Mouse (Mus musculus) megakaryocyte progenitor cell, adult 5-6 weeks (primary cell): Measurements from ENCODE around the gene Celf2. TPM values are rescaled to one million over a fixed set of nuclear protein-coding genes. Genes with fewer than 3 reads are reported as not detected.

ENCODE experiments used
- ATAC-seq: replicated peaks from 2 replicates; pipeline ENCODE4 v1.8.0; 2016; ENCODE audit warnings: mild to moderate bottlenecking, moderate TSS enrichment, inconsistent platforms; ENCODE audit not compliant: poor library complexity
- total RNA-seq, 2 experiments: library from RNA; stranded (forward) in 1 of 2; stranded (reverse) in 1 of 2; fragments of 157-497, 149-512 nt in 1 of 2; fragments of 200-1000 nt in 1 of 2; gene quantifications; 2 replicates each; pipeline versions ENCODE4 v1.2.3 to v1.2.4; 2015 to 2017

Celf2 gene
- total RNA-seq, 2 experiments from 2014 or later: 85.2 to 152 TPM

DNA sequence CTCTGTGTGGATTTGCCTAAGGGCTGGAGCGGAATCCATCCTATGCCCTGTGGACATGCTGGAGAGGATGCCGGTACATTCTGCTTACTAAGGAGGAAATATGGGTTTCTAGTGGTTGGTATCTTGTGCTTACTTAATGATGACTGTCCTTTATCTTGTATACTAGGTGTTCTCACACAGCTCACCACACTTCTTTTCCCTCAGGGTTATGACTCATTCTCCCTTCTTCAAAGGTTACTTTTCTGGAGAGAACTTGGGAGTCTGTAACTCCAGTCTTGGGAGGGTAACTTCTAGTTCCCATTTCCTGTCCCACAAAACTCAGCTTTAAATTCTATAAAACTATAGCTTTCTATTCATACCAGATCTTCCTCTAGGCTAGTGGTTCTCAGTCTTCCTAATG is 570.2 kb downstream of the Celf2 start:
- no peak for ATAC-seq

DNA sequence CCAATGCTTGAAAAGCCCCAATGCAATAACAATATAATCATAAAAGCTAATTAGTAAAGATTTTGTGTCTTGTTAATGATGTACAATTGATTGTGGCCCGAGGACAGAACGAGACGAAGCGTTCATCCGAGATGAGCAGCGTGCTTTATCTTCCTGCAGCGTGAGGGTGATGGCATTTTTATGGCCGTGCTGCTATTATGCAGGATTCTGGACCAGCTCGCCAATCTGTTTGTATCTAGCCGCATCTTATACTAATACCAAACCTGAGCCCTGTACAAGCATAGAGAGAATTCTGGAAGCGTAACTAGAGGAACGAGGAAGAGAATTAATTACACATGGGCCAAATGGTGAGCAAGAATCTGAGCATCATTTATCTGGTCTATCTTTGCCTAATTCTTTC is 576.2 kb downstream of the Celf2 start:
- no peak for ATAC-seq

DNA sequence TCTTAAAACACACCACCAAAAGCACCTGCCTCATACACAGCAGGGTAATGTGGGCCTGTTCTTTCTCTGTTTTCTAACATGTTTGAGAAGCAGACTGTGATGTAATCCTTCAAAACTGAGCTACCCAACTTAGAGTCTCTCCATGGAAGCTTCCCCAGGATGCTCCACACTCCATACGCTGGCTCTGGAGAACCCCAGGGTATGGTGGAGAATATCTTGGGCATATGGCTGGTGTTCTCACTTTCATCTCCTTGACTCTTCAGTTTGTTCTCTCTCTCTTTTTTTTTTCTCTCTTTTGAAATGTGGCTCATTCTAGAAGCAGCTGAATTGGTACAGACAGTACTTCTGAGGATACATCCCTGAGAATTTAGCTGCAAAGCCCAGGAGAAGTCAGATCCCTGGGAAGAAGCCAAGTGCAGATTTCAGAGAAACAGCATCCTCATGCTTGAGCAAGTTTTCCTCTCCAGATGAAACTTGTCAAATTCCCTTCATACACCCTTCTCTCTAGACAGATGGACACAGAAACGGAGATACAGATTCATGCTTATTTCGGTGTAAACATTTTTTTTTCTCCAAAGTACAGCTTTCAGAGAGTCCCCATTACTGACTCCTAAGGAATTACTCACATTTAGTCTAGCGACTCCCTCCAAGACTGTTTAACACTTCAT is 581.5 kb downstream of the Celf2 start:
- ATAC-seq: no peak

DNA sequence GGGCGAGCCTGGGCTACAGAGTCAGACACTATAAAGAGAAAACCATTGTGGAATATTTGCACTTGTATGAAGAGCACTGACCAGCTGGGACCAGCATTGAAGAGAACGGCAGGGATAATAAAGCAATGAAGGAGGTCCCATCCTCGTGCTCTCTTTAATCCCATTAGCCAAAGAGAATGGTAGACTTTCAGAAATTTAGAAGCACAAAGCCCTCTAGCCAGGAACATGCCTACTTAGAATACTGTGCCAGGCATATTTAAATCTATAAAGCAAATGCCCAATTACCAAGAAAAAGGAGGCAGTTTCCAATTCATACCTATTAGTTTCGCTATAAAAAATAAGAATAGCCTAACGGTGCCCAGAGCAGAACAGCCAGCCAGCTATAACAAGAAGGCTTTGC is 583.9 kb downstream of the Celf2 start:
- no peak for ATAC-seq

DNA sequence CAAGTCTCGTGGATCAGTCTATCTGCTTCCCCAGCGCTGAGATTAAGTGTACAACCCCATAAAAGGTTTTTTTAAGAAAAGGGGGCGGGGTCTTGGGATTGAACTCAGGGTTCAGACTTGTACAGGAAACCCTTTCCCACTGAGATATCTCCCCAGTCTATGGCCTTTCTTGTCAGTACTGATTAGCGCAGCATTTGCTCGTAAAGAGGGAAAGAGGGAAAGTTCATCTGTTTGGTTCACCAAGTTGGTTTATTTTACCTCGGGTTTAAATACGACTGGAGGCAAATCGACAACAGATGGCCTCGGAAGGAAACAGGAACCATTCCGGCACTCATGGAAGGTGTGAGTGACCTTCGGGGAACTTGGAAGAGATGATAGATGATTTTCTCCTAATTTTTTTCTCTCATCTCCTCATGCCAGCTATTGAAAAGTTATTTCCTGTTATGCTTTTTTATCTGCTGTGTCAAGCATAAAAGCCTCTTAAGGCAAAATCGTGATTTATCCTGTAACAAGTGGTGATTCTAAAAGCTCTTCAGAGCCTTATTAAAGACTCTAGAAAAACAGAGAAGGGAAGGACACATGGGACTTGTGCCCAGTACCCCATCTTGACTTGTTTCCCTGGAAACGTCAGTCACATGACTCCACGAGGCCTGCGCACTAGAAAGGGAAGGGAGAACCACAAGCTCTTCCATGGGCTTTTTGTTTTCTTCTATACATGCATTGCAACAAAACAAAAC is 585.5 kb downstream of the Celf2 start:
- ATAC-seq: no peak

GRCm38 (mm10) chr2:6915386-6915785 is 594.0 kb downstream of the Celf2 start:
- ATAC-seq: no peak

GRCm38 (mm10) chr2:6913315-6913714 is 596.0 kb downstream of the Celf2 start:
- no peak for ATAC-seq

GRCm38 (mm10) chr2:6911932-6912331 is 597.4 kb downstream of the Celf2 start:
- no peak for ATAC-seq

DNA sequence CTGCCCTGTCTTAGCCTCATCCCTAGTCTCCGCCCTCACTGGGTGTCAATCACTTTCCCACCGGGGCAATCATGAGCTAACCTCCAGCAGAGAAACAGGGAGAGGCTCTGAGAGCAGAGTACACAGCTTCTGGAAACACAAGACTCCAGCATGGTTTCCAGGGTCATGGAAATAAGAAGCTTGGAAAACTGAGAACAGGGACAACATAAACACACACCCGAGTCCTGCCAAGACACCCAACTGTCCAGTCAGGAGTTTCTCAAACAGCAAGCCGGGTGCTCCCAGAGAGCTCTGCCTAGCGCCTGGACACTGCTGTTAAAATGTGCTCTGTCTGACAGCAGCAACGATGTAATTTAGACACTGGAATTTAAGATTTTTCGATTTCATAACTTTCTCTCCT is 599.4 kb downstream of the Celf2 start:
- no peak for ATAC-seq

DNA sequence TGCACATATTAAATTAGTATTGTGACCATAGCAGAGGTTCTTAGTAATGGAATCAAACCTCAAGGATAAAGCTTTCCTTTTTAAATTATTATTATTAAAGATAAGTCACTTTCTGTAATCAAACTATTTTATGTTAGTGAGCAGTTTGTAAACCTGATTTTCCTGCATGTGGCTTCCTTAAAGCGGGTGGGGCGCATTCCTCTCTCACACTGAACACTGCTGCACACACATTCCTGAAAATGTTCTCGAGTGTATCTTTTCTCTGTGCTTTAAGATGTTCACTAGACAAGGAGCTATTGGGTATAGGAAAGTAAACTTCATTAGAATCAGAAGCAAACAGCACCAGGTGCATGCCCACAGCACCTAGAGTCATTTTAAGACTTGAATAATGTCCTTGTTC is 605.0 kb downstream of the Celf2 start:
- no peak for ATAC-seq

GRCm38 (mm10) chr2:6903251-6903763 is 606.1 kb downstream of the Celf2 start:
- no peak for ATAC-seq

DNA sequence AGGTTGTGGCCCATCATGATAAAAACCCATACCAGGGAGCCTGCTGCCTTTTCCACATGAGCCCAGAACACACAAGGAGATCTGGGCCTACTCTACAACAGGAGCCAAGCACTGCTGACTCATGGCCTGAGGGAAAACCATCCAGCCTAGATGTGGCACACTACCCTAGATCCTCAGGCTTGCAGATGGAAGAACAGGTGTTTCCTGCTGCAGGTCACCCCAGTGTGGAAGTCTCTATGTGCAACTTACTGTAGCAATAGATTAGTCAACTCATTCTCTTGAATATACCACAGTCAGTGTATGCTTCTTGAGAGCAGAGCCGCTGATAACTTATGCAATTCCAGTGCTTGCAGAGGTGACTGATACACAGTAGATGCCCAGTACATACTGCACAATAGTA is 612.5 kb downstream of the Celf2 start:
- ATAC-seq: peak; percentile 39; the same call in 1 of the 2 replicates

- no peak for ATAC-seq
Measured at GRCm38 (mm10) chr2:6893597-6893996, 615.8 kb downstream of the Celf2 start.

- no peak for ATAC-seq
Measured at GRCm38 (mm10) chr2:6893095-6893494, 616.3 kb downstream of the Celf2 start.

DNA sequence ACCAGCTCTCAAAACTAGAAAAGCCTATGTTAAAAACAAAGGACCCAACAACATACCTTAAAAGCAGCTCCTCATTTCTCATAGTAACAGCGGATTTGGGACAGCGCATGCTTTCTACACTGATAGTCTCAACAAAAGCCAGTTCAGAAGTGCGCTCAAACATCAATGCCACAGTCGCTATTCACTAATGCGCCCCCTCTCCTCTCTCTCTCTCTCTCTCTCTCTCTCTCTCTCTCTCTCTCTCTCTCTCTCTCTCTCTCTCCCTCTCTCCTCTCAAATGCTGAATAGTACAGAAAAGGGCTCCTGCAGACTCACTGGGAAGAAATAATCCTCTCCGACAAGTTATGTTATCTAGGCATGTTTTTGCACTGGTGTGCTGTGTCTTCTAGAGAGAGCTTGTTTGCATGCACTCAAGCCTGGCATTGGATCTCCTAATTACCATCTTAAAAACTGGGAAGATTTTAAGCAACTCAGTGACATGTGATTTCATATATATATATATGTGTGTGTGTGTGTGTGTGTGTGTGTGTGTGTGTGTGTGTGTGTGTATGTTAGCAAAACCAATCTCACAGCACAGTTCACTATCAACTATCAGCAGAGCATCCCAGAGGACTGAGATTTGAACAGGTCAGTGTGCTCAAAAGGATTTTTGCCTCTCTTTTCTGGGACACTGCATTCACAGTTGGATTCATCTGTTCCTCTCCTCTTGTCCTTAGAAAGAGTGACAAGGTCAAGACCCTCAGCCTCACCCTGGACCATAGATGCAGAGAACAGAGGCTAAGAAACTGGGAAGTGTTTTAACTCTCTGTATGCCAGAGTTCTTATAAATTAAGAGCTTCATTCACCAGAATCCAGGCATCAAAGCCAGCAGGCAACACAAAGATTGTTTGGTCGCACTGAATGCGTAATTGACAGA is 624.3 kb downstream of the Celf2 start:
- no peak for ATAC-seq

- ATAC-seq: no peak
Measured at GRCm38 (mm10) chr2:6883996-6884795, 625.2 kb downstream of the Celf2 start.

- ATAC-seq: no peak
Measured at GRCm38 (mm10) chr2:6882236-6882885, 627.0 kb downstream of the Celf2 start.

DNA sequence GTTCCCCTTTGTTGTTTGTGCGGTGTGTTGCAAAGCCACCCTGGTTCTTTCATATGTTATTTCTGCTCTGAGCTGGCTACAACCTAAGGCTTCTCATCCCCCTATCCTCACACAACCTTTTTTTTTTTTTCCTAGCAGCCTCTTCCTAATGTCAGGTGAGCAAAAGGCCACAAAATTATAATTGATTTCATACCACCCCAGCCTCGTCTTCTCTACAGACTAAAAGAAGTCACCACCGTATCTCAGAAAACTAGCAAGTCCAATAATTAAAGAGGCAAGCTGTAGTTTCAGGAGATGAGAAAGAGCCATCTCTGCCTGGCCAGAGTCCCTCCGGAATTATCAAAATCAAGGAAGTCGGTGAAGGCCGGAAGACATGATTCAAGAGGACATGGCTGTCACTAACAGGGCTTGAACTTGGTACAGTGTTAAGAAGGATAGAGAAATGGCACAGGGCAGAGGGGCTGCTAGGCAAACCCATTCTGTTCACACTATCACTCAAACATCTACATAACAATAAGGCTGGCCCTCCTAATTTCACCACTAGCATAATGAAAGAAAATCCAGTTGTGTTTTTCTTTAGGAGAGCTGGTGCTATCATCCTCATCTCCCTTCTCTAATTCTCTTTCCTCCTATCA is 628.3 kb downstream of the Celf2 start:
- no peak for ATAC-seq

DNA sequence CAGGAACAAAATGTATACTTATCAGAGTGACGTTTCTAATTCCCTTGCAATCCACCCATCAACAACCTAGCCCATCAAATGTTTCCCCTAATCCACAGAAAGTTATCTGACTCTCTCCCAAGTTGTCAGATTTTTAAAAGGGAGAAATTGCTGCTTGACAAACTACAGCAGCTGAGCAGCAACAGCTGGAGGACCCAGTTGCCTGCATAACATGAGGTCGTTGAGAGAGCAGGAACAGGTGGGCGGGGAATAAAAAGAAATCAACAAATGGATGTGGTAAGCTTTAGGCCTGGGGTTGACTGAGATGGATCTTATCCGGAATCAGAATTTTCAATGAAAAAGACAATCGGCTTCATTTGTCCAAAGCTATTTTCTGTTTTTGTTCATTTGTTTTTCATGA is 632.3 kb downstream of the Celf2 start:
- ATAC-seq: no peak

DNA sequence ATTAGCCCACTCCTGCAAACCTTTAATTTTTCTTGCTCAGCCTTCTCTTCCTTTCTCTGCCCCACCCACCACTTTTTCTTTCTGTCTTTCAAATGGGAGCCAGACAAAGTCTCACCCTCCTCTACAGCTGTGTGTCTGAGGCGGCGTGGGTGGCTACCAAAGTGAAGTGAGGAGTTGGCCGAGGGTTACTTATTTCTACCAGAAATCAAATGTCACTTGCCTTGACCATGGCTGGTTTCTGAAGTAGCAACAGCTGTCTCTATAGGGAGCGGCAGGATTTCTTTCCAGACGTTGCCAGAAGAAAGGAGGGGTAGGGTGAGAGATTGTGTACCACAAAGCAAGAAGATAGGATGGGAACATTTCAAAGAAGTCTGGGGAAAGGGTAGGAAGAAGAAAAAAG is 632.8 kb downstream of the Celf2 start:
- no peak for ATAC-seq
